Mouse (Mus musculus): ENCODE results near the gene Bbip1.

- no peak for TF ChIP-seq USF1 (IDR thresholded peaks at IDR 0.05; ENCODE audit: low read depth)
- TF ChIP-seq POLR2A (IDR thresholded peaks at IDR 0.05; ENCODE audit: insufficient read length, low read depth) = no peak
- no peak for TF ChIP-seq REST (IDR thresholded peaks at IDR 0.05; ENCODE audit: insufficient read depth, insufficient read length)
- no peak for TF ChIP-seq SRF (IDR thresholded peaks at IDR 0.05; ENCODE audit: control insufficient read depth, insufficient read length, low read depth)
- no peak for TF ChIP-seq MAX (IDR thresholded peaks at IDR 0.05; ENCODE audit: low read depth)
These were observed 20.6 kb upstream of the Bbip1 start for GRCm38 (mm10) chr19:53964910-53965633.
